In genomic region chr8:88258544-88258943, GRCm38 (mm10) we compare ENCODE assay signal across 27 mouse cellular contexts.
"Had no signal": no experiment of that assay in that cellular context is flagged by ENCODE, and none has a peak within 500 bp of the region (broad histone marks: within the 10 kb centered on the region; RNA-seq: fewer than 3 reads in every experiment).

No protein-coding gene starts in this region.

- DNase-seq: cerebellum, adult 2 months; cerebellum, adult 8-10 months; cerebellum, adult 9-10 months; cerebellum, adult 9-11 months; cerebellum, postnatal 10 days; cerebellum, postnatal 14 days; cerebellum, postnatal 25 days; cerebellum, postnatal 36 days; embryo, embryonic 11 days; forebrain, postnatal 0 days; gastrocnemius, adult 2 months; gastrocnemius, postnatal 10 days; gastrocnemius, postnatal 14 days; gastrocnemius, postnatal 25 days; gastrocnemius, postnatal 36 days; heart, adult 2 months had no signal

- H3K4me3 ChIP-seq: embryonic facial prominence, embryonic 10.5 days; embryonic facial prominence, embryonic 12.5 days; embryonic facial prominence, embryonic 13.5 days; embryonic facial prominence, embryonic 15.5 days; erythroblast, embryonic 14.5 days; forebrain, embryonic 10.5 days; forebrain, embryonic 12.5 days; forebrain, embryonic 13.5 days; forebrain, embryonic 15.5 days; gastrocnemius, adult 2 months; heart, adult 2 months had no signal

- H3K27me3 ChIP-seq: embryonic facial prominence, embryonic 12.5 days; embryonic facial prominence, embryonic 13.5 days; embryonic facial prominence, embryonic 15.5 days; forebrain, embryonic 12.5 days; forebrain, embryonic 13.5 days; forebrain, embryonic 15.5 days had no signal

- H3K9me3 ChIP-seq: embryonic facial prominence, embryonic 10.5 days; embryonic facial prominence, embryonic 12.5 days; embryonic facial prominence, embryonic 13.5 days; embryonic facial prominence, embryonic 15.5 days; forebrain, embryonic 10.5 days; forebrain, embryonic 12.5 days; forebrain, embryonic 13.5 days; forebrain, embryonic 15.5 days had no signal

- H3K27ac ChIP-seq: embryonic facial prominence, embryonic 10.5 days; embryonic facial prominence, embryonic 12.5 days; embryonic facial prominence, embryonic 13.5 days; embryonic facial prominence, embryonic 15.5 days; forebrain, embryonic 10.5 days; forebrain, embryonic 12.5 days; forebrain, embryonic 13.5 days; forebrain, embryonic 15.5 days; gastrocnemius, adult 2 months; heart, adult 2 months had no signal

- H3K9ac ChIP-seq: embryonic facial prominence, embryonic 12.5 days; embryonic facial prominence, embryonic 13.5 days; embryonic facial prominence, embryonic 15.5 days; forebrain, embryonic 12.5 days; forebrain, embryonic 13.5 days; forebrain, embryonic 15.5 days; forebrain, postnatal 0 days had no signal

- ATAC-seq: forebrain, embryonic 13.5 days; forebrain, embryonic 14.5 days; forebrain, embryonic 15.5 days; forebrain, embryonic 16.5 days; forebrain, postnatal 0 days had no signal

- H3K4me2 ChIP-seq: embryonic facial prominence, embryonic 12.5 days; embryonic facial prominence, embryonic 13.5 days; embryonic facial prominence, embryonic 15.5 days; forebrain, embryonic 12.5 days; forebrain, embryonic 13.5 days; forebrain, embryonic 15.5 days had no signal

- H3K4me1 ChIP-seq: embryonic facial prominence, embryonic 13.5 days; embryonic facial prominence, embryonic 15.5 days; forebrain, embryonic 13.5 days; forebrain, embryonic 15.5 days had no signal
